Mouse (Mus musculus) bone marrow, adult 2 months (tissue): ENCODE measurements around the gene Eef2k. TPM values are rescaled to one million over a fixed set of nuclear protein-coding genes. Genes with fewer than 3 reads are reported as not detected.

Source experiments
- H3K27ac ChIP-seq: fragments of 200-500 bp; 2 replicates; pipeline ENCODE4 v1.5.1; 2012; ENCODE audit warnings: low read depth, mild to moderate bottlenecking, control low read depth, inconsistent platforms, low read length; ENCODE audit not compliant: control insufficient read depth, poor library complexity, insufficient read depth
- H3K4me1 ChIP-seq: fragments of 200-500 bp; 2 replicates; pipeline ENCODE4 v1.6.1; 2011; ENCODE audit warnings: low read length; ENCODE audit not compliant: control insufficient read depth, insufficient read depth
- H3K4me3 ChIP-seq: fragments of 200-500 bp; replicated peaks from 2 replicates; pipeline ENCODE3; 2011; ENCODE audit warnings: mild to moderate bottlenecking, low read depth, low read length, control low read depth; ENCODE audit not compliant: control insufficient read depth
- CTCF ChIP-seq: fragments of 200-500 bp; IDR thresholded peaks from 2 replicates; pipeline ENCODE4 v1.5.1; 2011; ENCODE audit warnings: low read length, control low read depth; ENCODE audit not compliant: control insufficient read depth, insufficient read depth
- POLR2A ChIP-seq: fragments of 200-500 bp; IDR thresholded peaks from 2 replicates; pipeline ENCODE4 v1.6.1; 2011; ENCODE audit warnings: low read depth, mild to moderate bottlenecking, control low read depth, low read length, borderline replicate concordance; ENCODE audit not compliant: control insufficient read depth
- WGBS: fragments of 180-500 bp; shearing (Covaris S2); methylation state at CpG from one replicate; pipeline ENCODE4 v1.1.7; 2018; 5-methylcytosine and 5-hydroxymethylcytosine counted together
- polyA plus RNA-seq: library from polyadenylated mRNA; stranded (reverse); fragments of >200 nt; gene quantifications from 2 replicates; pipeline ENCODE4 v1.2.4, GENCODE M21; 2011; ENCODE audit warnings: low replicate concordance; ENCODE audit not compliant: missing spikeins, insufficient read depth, insufficient read length

The Eef2k gene
- polyA plus RNA-seq, 1 experiment: 39.2 TPM

DNA sequence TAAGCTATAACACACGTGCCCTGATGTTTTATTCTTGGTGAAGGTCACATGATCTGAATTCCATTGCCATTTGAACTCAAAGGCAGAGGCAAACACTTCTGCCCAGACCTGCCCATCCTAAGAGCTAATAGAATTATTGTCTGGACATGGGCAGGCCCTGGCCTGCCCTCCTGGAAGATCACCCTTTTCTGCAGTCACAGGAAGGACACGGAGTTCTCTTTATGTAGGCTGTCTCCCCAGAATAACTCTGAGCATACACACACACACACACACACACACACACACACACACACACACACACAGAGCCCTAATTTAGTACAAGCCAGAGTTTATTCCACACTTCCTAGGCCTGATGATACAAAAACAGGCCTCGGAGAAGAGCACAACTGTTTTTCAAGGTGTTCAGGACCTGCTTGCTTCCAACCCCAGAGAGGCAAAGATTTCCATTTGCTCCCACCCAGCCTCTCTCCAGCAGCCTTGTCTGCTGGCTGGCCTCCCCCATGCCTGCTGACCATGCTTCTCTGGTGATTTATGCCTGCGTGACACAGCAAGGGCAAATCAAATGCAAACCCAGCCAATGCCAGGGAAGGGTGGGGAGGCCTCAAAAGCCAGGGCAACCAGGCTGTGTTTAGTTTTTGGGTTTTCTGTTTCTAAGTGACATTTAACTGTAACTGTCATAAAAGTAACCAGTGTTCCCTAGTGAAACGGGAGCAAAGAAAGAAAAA, 4.0 kb upstream of the Eef2k start:
- H3K4me1 ChIP-seq: no peaks in the 10 kb centered on the region; the same call in 1 of the 2 replicates
- WGBS: 69% methylated on average over 5 of the region's 5 CpGs
- TF ChIP-seq POLR2A (no peak), CTCF (no peak)
- H3K4me3 ChIP-seq: no peak overlapping the region
- H3K27ac ChIP-seq: no peak overlapping the region

DNA sequence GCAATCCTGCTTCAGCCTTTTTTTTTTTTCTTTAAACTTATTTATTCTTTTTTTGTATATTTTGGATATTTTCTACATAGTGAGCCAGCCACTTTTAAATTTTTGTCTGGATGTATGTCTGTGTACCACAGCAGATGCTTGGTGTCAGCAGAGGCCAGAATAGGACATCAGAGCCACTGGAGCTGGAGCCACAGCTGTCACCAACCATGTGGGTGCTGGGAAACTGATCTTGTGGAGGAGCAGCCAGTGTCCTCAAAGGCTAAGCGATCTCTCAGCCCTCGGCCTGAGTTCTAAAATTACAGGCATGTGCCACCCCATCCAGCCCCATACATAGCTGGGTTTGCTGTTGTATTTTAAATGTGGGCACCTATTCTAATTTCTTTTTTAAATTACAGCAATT, 2.8 kb upstream of the Eef2k start:
- H3K4me1 ChIP-seq: no peaks in the 10 kb centered on the region; the same call in 1 of the 2 replicates
- 91% methylated on average over 2 of the region's 2 CpGs for WGBS
- TF ChIP-seq CTCF (no peak), POLR2A (no peak)
- H3K27ac ChIP-seq: no peak overlapping the region
- no peak overlapping the region for H3K4me3 ChIP-seq

DNA sequence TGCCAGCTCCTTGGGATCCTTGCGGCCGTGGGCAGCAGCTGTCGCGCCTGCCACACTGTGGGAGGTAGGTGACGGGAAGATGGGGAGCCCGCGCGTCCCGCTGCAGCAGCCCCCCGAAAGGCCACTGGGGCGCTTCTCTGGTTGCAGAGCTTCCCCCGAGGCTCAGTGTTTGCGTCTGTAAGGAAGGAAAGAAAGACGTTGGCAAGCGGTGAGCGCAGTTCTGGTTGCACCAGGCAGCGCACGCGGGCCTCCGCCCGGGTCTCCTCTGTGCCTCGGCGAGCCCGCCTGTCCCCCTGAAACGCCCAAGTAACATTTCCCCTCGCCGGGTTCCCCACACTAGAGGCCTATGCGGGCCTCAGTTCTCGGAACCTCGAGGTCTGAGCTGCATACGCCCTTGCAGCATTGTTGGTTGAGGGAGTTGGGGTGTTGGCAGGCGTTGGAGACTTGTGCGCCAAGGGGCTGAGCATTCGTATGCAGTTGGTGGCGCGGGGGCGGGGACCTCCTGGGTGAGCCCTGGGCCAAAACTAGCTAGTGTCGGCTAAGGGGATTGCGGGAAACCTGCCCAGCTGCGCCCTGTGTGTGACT, 498 bp downstream of the Eef2k start:
- no peak for TF ChIP-seq CTCF
- peak; percentile 24; the same call in 1 of the 2 replicates for TF ChIP-seq POLR2A
- under 1% methylated on average over 40 of the region's 40 CpGs for WGBS
- Histone ChIP-seq H3K27ac (peak overlapping the region; percentile 89), H3K4me1 (peaks cover 2% of the 10 kb centered on the region; the same call in 1 of the 2 replicates), H3K4me3 (peak overlapping the region; percentile 81)

DNA sequence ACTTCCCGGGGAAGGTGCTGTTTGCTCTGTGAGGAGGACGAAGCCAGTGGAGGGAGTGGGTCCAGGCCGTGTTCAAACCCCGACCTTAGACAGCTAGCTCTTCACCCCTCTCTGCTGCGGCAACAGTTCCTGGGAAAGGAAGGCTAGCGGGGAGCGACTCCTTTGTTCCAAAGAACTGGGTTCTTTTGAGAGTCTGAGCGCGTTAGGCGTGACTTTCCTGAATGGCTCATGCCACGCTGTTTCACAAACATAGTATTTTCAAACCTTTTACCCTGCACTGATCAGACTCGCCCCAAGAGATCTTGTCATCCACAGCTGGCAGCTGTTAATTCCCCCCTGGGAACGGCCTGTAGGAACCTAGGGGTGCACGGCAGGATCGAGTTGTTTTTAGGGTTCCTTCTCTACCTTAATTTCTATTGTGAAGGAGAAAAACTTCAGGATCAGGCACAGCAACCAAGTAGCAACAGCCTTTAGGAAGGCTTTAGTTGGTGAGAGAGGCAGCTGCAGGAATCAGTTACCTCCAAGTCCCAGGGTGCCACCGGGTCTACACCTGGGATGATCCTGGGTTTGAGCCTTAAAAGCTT, 1.3 kb downstream of the Eef2k start:
- H3K4me1 ChIP-seq: peaks cover 2% of the 10 kb centered on the region; the same call in 1 of the 2 replicates

DNA sequence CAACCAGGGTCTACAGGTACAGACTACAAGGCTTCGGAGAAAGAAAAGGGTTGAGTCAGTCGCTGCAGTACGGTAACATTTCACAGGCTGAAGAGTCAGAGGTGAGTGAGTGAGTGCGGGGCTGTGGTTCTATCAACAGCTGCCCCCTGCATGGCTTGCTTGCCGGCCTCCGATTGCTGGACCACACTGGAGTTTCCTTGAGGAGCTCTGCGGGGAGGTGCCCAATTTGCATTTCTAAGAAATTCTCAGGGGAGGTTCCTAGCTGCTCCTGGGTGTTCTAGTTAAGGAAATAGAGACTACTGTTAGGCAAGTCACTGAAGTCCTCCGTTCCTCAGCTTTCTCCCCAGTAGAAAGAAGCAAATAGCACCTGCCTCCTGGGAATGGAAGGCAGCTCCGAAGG, 2.1 kb downstream of the Eef2k start:
- 13% methylated on average over 9 of the region's 9 CpGs for WGBS
- peak overlapping the region; percentile 81 for H3K4me3 ChIP-seq
- H3K27ac ChIP-seq: peak overlapping the region; percentile 89; the same call in 1 of the 2 replicates
- no peak for TF ChIP-seq CTCF
- TF ChIP-seq POLR2A: no peak
- peaks cover 2% of the 10 kb centered on the region; the same call in 1 of the 2 replicates for H3K4me1 ChIP-seq

More for the DNA sequence above, 1.3 kb downstream of the Eef2k start:
- peak overlapping the region; percentile 89 for H3K27ac ChIP-seq
- peak overlapping the region; percentile 81 for H3K4me3 ChIP-seq
- 1% methylated on average over 16 of the region's 16 CpGs for WGBS
- TF ChIP-seq CTCF: no peak
- TF ChIP-seq POLR2A: no peak

DNA sequence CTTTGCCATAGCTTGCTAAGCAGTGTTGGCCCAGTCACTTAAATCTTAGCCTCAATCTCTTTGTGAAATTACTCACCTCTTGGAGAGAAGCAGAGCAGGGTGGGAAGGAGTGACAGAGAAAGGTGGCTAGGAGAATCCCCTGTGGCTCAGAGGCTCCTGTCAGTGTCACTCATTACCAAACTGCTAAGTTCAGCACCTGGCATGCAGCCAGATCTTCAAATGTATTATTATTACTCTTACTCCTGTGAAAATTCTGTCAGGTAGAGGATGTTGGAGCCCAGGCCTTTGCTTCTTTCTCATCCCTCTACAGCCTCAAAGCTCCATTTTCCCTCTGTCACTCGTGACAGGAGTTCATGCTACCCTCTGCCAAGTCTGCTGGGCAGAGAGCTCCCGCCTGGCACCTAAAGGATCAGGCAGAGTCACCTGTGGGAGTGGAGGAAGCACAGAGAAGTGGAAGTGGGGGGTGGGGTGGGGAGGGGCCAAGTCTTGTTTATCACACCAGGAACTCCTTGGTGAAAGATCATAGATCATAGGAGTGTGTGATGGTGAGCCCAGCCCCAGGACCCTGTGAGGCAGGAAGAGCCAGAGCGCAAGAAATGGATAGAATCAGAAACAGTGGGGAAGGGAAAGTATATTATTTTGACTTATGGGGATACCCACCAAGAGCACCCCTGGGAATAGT, 6.3 kb downstream of the Eef2k start:
- WGBS: 41% methylated on average over 3 of the region's 3 CpGs
- no peak overlapping the region for H3K4me3 ChIP-seq
- peaks cover 13% of the 10 kb centered on the region for H3K4me1 ChIP-seq
- TF ChIP-seq CTCF (no peak), POLR2A (no peak)
- no peak overlapping the region; the same call in 1 of the 2 replicates for H3K27ac ChIP-seq

DNA sequence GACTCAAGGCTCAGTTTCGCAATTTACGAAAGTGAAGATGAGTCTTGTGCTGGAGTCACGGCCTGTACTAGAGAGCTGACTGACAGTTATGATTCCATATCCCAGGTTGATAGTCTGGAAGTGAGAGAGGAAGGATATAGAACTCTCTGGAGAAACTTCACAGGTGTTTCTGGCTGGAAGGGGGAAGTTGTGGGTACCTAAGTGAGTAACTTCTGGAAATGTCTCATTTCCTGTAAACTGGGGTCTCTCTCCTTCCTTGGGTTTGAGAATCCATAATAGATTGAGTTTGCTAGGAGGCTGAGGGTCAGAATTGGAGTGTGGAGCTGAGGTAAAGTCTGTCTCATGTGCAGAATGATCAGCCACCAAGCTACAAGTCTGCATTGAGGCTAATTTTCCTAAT, 7.5 kb downstream of the Eef2k start:
- Histone ChIP-seq H3K4me3 (no peak overlapping the region), H3K27ac (peak overlapping the region; percentile 44; the same call in 1 of the 2 replicates), H3K4me1 (peaks cover 12% of the 10 kb centered on the region)
- 37% methylated on average over 3 of the region's 3 CpGs for WGBS
- no peak for TF ChIP-seq CTCF
- no peak for TF ChIP-seq POLR2A

DNA sequence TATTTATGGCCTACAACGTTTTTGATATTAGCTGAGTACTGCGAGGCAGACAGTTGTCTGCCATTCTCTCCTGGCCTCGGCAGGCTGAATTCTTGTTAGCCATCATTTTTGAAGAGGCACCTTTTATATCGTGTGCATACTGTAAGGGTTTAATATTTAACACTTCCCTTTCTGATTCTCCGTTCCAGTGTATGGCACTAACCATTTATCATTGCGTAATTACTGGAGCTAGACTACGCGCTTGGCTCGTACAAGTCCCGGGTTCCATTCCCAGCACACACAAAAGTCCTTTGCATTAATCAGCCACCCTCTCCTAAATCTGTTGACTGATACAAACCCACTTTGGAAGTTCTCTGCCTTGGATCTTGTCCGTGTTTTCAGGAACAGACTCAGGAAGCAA, 17.2 kb downstream of the Eef2k start:
- Histone ChIP-seq H3K27ac (no peak overlapping the region), H3K4me1 (peaks cover 3% of the 10 kb centered on the region), H3K4me3 (no peak overlapping the region)
- 49% methylated on average over 11 of the region's 11 CpGs for WGBS
- TF ChIP-seq POLR2A (no peak), CTCF (no peak)
